Mouse (Mus musculus): ENCODE measurements around the gene Ppcdc. TPM values are rescaled to one million over a fixed set of nuclear protein-coding genes. Genes with fewer than 3 reads are reported as not detected.

Gene Ppcdc
- polyA plus RNA-seq, 2 experiments = 7.4 to 10.0 TPM

GRCm38 (mm10) chr9:57407120-57407905 lies 32.6 kb downstream of the Ppcdc start:
- Histone ChIP-seq H3K9ac (replicated peaks) (no peak overlapping the region), H3K9me3 (ENCODE audit: control insufficient read depth, low read length) (no peaks in the 10 kb centered on the region), H3K27me3 (ENCODE audit: control insufficient read depth, insufficient read depth, low read length) (no peaks in the 10 kb centered on the region), H3K4me3 (ENCODE audit: insufficient read depth in 1 of 2, low read depth in 2 of 2, low read length in 2 of 2) (no peak overlapping the region), H3K4me2 (ENCODE audit: low read depth) (no peak overlapping the region), H3K4me1 (replicated peaks; ENCODE audit: control insufficient read depth in 2 of 2, insufficient read depth in 2 of 2, low read length in 1 of 2) (no peaks in the 10 kb centered on the region), H3K27ac (no peak overlapping the region), H3K36me3 (replicated peaks; ENCODE audit: control insufficient read depth, insufficient read depth, low read depth) (no peaks in the 10 kb centered on the region)
- no peak for DNase-seq (ENCODE audit: low read depth in 3 of 3, low spot score in 3 of 3)
- ATAC-seq (ENCODE audit: insufficient read depth) = no peak
- 66% methylated on average over 9 of the region's 9 CpGs for WGBS (ENCODE audit: insufficient replicate concordance)
- TF ChIP-seq CTCF (IDR thresholded peaks at IDR 0.05; ENCODE audit: low read depth) (no peak), EP300 (IDR thresholded peaks at IDR 0.05; ENCODE audit: low read depth) (no peak)

DNA sequence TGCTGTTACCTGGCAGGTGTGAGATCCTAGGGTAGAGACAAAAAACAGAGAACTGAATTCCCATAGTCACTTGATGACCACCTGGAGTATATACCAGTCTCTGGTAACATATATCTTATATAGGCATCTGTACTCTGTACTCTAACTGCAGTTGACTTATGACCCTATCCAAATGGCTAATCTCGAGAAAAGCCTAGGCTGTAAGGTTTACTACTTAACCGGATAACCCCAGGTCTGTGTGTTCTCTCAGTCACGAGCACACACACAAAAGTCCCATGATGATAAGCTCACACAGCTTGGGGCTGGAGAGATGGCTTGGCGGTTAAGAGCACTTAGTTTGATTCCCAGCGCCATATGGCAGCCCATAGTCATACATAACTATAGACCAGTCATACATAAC lies 33.5 kb downstream of the Ppcdc start:
- Histone ChIP-seq H3K4me3 (ENCODE audit: insufficient read depth in 1 of 2, low read depth in 2 of 2, low read length in 2 of 2) (no peak overlapping the region), H3K27ac (no peak overlapping the region), H3K27me3 (ENCODE audit: control insufficient read depth, insufficient read depth, low read length) (no peaks in the 10 kb centered on the region), H3K9me3 (ENCODE audit: control insufficient read depth, low read length) (no peaks in the 10 kb centered on the region), H3K4me2 (ENCODE audit: low read depth) (no peak overlapping the region), H3K36me3 (replicated peaks; ENCODE audit: control insufficient read depth, insufficient read depth, low read depth) (no peaks in the 10 kb centered on the region), H3K4me1 (replicated peaks; ENCODE audit: control insufficient read depth in 2 of 2, insufficient read depth in 2 of 2, low read length in 1 of 2) (no peaks in the 10 kb centered on the region), H3K9ac (replicated peaks) (no peak overlapping the region)
- TF ChIP-seq CTCF (IDR thresholded peaks at IDR 0.05; ENCODE audit: low read depth) (no peak), EP300 (IDR thresholded peaks at IDR 0.05; ENCODE audit: low read depth) (no peak)
- ATAC-seq (ENCODE audit: insufficient read depth) (no peak), DNase-seq (ENCODE audit: low read depth in 3 of 3, low spot score in 3 of 3) (no peak)
- 70% methylated on average over 5 of the region's 5 CpGs for WGBS (ENCODE audit: insufficient replicate concordance)

GRCm38 (mm10) chr9:57404036-57404435 lies 35.9 kb downstream of the Ppcdc start:
- H3K27ac ChIP-seq = no peak overlapping the region
- no peaks in the 10 kb centered on the region for H3K9me3 ChIP-seq (ENCODE audit: control insufficient read depth, low read length)
- H3K4me3 ChIP-seq (ENCODE audit: insufficient read depth in 1 of 2, low read depth in 2 of 2, low read length in 2 of 2) = no peak overlapping the region
- no peak overlapping the region for H3K4me2 ChIP-seq (ENCODE audit: low read depth)
- H3K9ac ChIP-seq (replicated peaks) = no peak overlapping the region
- no peaks in the 10 kb centered on the region for H3K27me3 ChIP-seq (ENCODE audit: control insufficient read depth, insufficient read depth, low read length)
- H3K36me3 ChIP-seq (replicated peaks; ENCODE audit: control insufficient read depth, insufficient read depth, low read depth) = no peaks in the 10 kb centered on the region
- H3K4me1 ChIP-seq (replicated peaks; ENCODE audit: control insufficient read depth in 2 of 2, insufficient read depth in 2 of 2, low read length in 1 of 2) = no peaks in the 10 kb centered on the region
- ATAC-seq (ENCODE audit: insufficient read depth) (no peak), DNase-seq (ENCODE audit: low read depth in 3 of 3, low spot score in 3 of 3) (no peak)
- WGBS (ENCODE audit: insufficient replicate concordance) = 31% methylated on average over 5 of the region's 5 CpGs
- TF ChIP-seq EP300 (IDR thresholded peaks at IDR 0.05; ENCODE audit: low read depth) (no peak), CTCF (IDR thresholded peaks at IDR 0.05; ENCODE audit: low read depth) (no peak)

GRCm38 (mm10) chr9:57402318-57403251 lies 37.3 kb downstream of the Ppcdc start:
- Histone ChIP-seq H3K4me2 (ENCODE audit: low read depth) (no peak overlapping the region), H3K27ac (no peak overlapping the region), H3K27me3 (ENCODE audit: control insufficient read depth, insufficient read depth, low read length) (no peaks in the 10 kb centered on the region), H3K4me1 (replicated peaks; ENCODE audit: control insufficient read depth in 2 of 2, insufficient read depth in 2 of 2, low read length in 1 of 2) (no peaks in the 10 kb centered on the region), H3K36me3 (replicated peaks; ENCODE audit: control insufficient read depth, insufficient read depth, low read depth) (no peaks in the 10 kb centered on the region), H3K4me3 (ENCODE audit: insufficient read depth in 1 of 2, low read depth in 2 of 2, low read length in 2 of 2) (no peak overlapping the region), H3K9ac (replicated peaks) (no peak overlapping the region), H3K9me3 (ENCODE audit: control insufficient read depth, low read length) (no peaks in the 10 kb centered on the region)
- WGBS (ENCODE audit: insufficient replicate concordance) = 56% methylated on average over 15 of the region's 15 CpGs
- TF ChIP-seq EP300 (IDR thresholded peaks at IDR 0.05; ENCODE audit: low read depth) (no peak), CTCF (IDR thresholded peaks at IDR 0.05; ENCODE audit: low read depth) (no peak)
- DNase-seq (ENCODE audit: low read depth in 3 of 3, low spot score in 3 of 3) = no peak
- no peak for ATAC-seq (ENCODE audit: insufficient read depth)

DNA sequence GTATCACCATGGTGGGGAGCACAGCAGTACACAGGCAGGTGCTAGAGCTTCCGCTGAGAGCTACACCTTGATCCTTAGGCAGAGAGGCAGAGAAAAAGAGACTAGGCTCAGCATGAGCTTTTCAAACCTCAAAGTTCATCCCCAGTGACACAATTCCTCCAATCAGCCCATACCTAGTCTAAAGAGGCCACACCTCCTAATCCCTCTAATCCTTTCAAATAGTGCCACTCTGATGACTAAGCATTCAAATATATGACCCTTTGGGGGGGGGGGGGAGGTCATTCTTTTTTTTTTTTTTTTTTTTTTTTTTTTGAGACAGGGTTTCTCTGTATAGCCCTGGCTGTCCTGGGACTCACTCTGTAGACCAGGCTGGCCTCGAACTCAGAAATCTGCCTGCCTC lies 41.2 kb downstream of the Ppcdc start:
- Histone ChIP-seq H3K4me1 (replicated peaks; ENCODE audit: control insufficient read depth in 2 of 2, insufficient read depth in 2 of 2, low read length in 1 of 2) (no peaks in the 10 kb centered on the region), H3K4me2 (ENCODE audit: low read depth) (no peak overlapping the region), H3K27ac (no peak overlapping the region), H3K9ac (replicated peaks) (no peak overlapping the region), H3K9me3 (ENCODE audit: control insufficient read depth, low read length) (no peaks in the 10 kb centered on the region), H3K36me3 (replicated peaks; ENCODE audit: control insufficient read depth, insufficient read depth, low read depth) (no peaks in the 10 kb centered on the region), H3K27me3 (ENCODE audit: control insufficient read depth, insufficient read depth, low read length) (no peaks in the 10 kb centered on the region), H3K4me3 (ENCODE audit: insufficient read depth in 1 of 2, low read depth in 2 of 2, low read length in 2 of 2) (no peak overlapping the region)
- DNase-seq (ENCODE audit: low read depth in 3 of 3, low spot score in 3 of 3) (no peak), ATAC-seq (ENCODE audit: insufficient read depth) (no peak)
- 77% methylated on average over 2 of the region's 2 CpGs for WGBS (ENCODE audit: insufficient replicate concordance)
- no peak for TF ChIP-seq EP300 (IDR thresholded peaks at IDR 0.05; ENCODE audit: low read depth)
- TF ChIP-seq CTCF (IDR thresholded peaks at IDR 0.05; ENCODE audit: low read depth) = no peak
